Mouse (Mus musculus) liver, embryonic 12.5 days (tissue): ENCODE measurements around the gene Rassf5. TPM values are rescaled to one million over a fixed set of nuclear protein-coding genes. Genes with fewer than 3 reads are reported as not detected.
"Not testable (repeated sequence)": the region's sequence is repeated elsewhere in the genome, so short reads cannot be mapped to it uniquely, and the experiment has no call there.

Experiments
- ATAC-seq: fragments of 200-750 bp; cut with Nextera tagmentation; 2 replicates; pipeline ENCODE4 v1.8.0; 2017; ENCODE audit warnings: moderate number of reproducible peaks, mild to moderate bottlenecking, moderate library complexity
- H3K27ac ChIP-seq: fragments of 300-500 bp; sonication (generic); 2 replicates; pipeline ENCODE4 v1.5.1; 2016; ENCODE audit warnings: mild to moderate bottlenecking
- H3K27me3 ChIP-seq: fragments of 300-500 bp; sonication (generic); replicated peaks from 2 replicates; pipeline ENCODE4 v1.6.1; 2016; ENCODE audit warnings: mild to moderate bottlenecking, moderate library complexity
- H3K36me3 ChIP-seq: fragments of 300-500 bp; sonication (generic); 2 replicates; pipeline ENCODE4 v1.6.1; 2016; ENCODE audit warnings: mild to moderate bottlenecking, moderate library complexity
- H3K4me1 ChIP-seq: fragments of 300-500 bp; sonication (generic); 2 replicates; pipeline ENCODE4 v1.6.1; 2016
- H3K4me2 ChIP-seq: fragments of 300-500 bp; sonication (generic); 2 replicates; pipeline ENCODE4 v1.6.1; 2016; ENCODE audit warnings: mild to moderate bottlenecking, moderate library complexity
- H3K4me3 ChIP-seq: fragments of 300-500 bp; sonication (generic); 2 replicates; pipeline ENCODE4 v1.5.1; 2016; ENCODE audit warnings: mild to moderate bottlenecking, moderate library complexity
- H3K9ac ChIP-seq: fragments of 300-500 bp; sonication (generic); 2 replicates; pipeline ENCODE4 v1.6.1; 2016; ENCODE audit warnings: mild to moderate bottlenecking, moderate library complexity
- H3K9me3 ChIP-seq: fragments of 300-500 bp; sonication (generic); replicated peaks from 2 replicates; pipeline ENCODE4 v1.6.1; 2016; ENCODE audit warnings: mild to moderate bottlenecking, moderate library complexity
- WGBS: fragments of 180-500 bp; shearing (Covaris S2); methylation state at CpG from one replicate; pipeline ENCODE4 v1.1.7; 2016; ENCODE audit not compliant: insufficient replicate concordance; 5-methylcytosine and 5-hydroxymethylcytosine counted together
- polyA plus RNA-seq: library from polyadenylated mRNA; unstranded; fragments of >200 nt; fragmentation: Nextera tagmentation; extraction: Ambion mirVana; gene quantifications from 2 replicates; pipeline ENCODE4 v1.2.1, GENCODE M21; 2016

Gene Rassf5
- polyA plus RNA-seq, 1 experiment from 2014 or later = 3.9 TPM

GRCm38 (mm10) chr1:131173809-131174208 is 71.2 kb downstream of the Rassf5 start:
- no peaks in the 10 kb centered on the region for H3K9me3 ChIP-seq
- H3K27me3 ChIP-seq = no peaks in the 10 kb centered on the region
- peaks cover 97% of the 10 kb centered on the region for H3K36me3 ChIP-seq
- H3K4me2 ChIP-seq = no peak overlapping the region
- ATAC-seq = no peak
- WGBS = 62% methylated on average over 6 of the region's 6 CpGs
- no peak overlapping the region for H3K4me3 ChIP-seq
- peaks cover 5% of the 10 kb centered on the region; the same call in 1 of the 2 replicates for H3K4me1 ChIP-seq
- no peak overlapping the region for H3K9ac ChIP-seq
- no peak overlapping the region for H3K27ac ChIP-seq

GRCm38 (mm10) chr1:131173001-131173400 is 72.1 kb downstream of the Rassf5 start:
- Histone ChIP-seq H3K4me1 (peaks cover 5% of the 10 kb centered on the region; the same call in 1 of the 2 replicates), H3K27me3 (no peaks in the 10 kb centered on the region), H3K27ac (no peak overlapping the region), H3K9ac (no peak overlapping the region), H3K4me3 (no peak overlapping the region), H3K9me3 (no peaks in the 10 kb centered on the region), H3K36me3 (peaks cover 99% of the 10 kb centered on the region), H3K4me2 (no peak overlapping the region)
- 73% methylated on average over 7 of the region's 7 CpGs for WGBS
- no peak for ATAC-seq

GRCm38 (mm10) chr1:131167612-131168011 is 77.4 kb downstream of the Rassf5 start:
- Histone ChIP-seq H3K4me2 (no peak overlapping the region), H3K36me3 (peaks cover 99% of the 10 kb centered on the region), H3K4me3 (no peak overlapping the region), H3K4me1 (peaks cover 5% of the 10 kb centered on the region; the same call in 1 of the 2 replicates), H3K27ac (no peak overlapping the region), H3K9me3 (no peaks in the 10 kb centered on the region), H3K27me3 (no peaks in the 10 kb centered on the region), H3K9ac (no peak overlapping the region)
- no peak for ATAC-seq
- WGBS = 88% methylated on average over 10 of the region's 10 CpGs

GRCm38 (mm10) chr1:131164427-131164826 is 80.6 kb downstream of the Rassf5 start:
- Histone ChIP-seq H3K9ac (no peak overlapping the region), H3K27ac (no peak overlapping the region), H3K9me3 (no peaks in the 10 kb centered on the region), H3K4me3 (no peak overlapping the region), H3K4me2 (no peak overlapping the region), H3K4me1 (peaks cover 11% of the 10 kb centered on the region; the same call in 1 of the 2 replicates), H3K27me3 (no peaks in the 10 kb centered on the region), H3K36me3 (peaks cover 96% of the 10 kb centered on the region)
- WGBS = 77% methylated on average over 6 of the region's 6 CpGs
- no peak for ATAC-seq

GRCm38 (mm10) chr1:131161091-131161490 is 84.0 kb downstream of the Rassf5 start:
- no peaks in the 10 kb centered on the region for H3K9me3 ChIP-seq
- peak; percentile 60 for ATAC-seq
- 51% methylated on average over 11 of the region's 11 CpGs for WGBS
- H3K4me2 ChIP-seq = no peak overlapping the region
- no peaks in the 10 kb centered on the region for H3K27me3 ChIP-seq
- no peak overlapping the region for H3K27ac ChIP-seq
- no peak overlapping the region for H3K9ac ChIP-seq
- no peak overlapping the region for H3K4me3 ChIP-seq
- peaks cover 11% of the 10 kb centered on the region; the same call in 1 of the 2 replicates for H3K4me1 ChIP-seq
- peaks cover 85% of the 10 kb centered on the region for H3K36me3 ChIP-seq

GRCm38 (mm10) chr1:131159573-131160327 is 85.3 kb downstream of the Rassf5 start:
- H3K4me3 ChIP-seq, H3K9ac ChIP-seq, ATAC-seq, H3K27me3 ChIP-seq, H3K27ac ChIP-seq, H3K9me3 ChIP-seq, H3K4me2 ChIP-seq: not testable (repeated sequence)
- WGBS = 74% methylated on average over 3 of the region's 3 CpGs
- Histone ChIP-seq H3K36me3 (peaks cover 77% of the 10 kb centered on the region), H3K4me1 (peaks cover 15% of the 10 kb centered on the region; the same call in 1 of the 2 replicates)

GRCm38 (mm10) chr1:131155456-131155855 is 89.6 kb downstream of the Rassf5 start:
- Histone ChIP-seq H3K36me3 (peaks cover 37% of the 10 kb centered on the region), H3K4me1 (peaks cover 20% of the 10 kb centered on the region), H3K4me3 (no peak overlapping the region), H3K27ac (no peak overlapping the region), H3K9ac (no peak overlapping the region), H3K4me2 (no peak overlapping the region), H3K27me3 (no peaks in the 10 kb centered on the region), H3K9me3 (no peaks in the 10 kb centered on the region)
- no peak for ATAC-seq
- WGBS = 49% methylated on average over 2 of the region's 2 CpGs

GRCm38 (mm10) chr1:131153018-131153629 is 91.9 kb downstream of the Rassf5 start, which contains the start of gene Eif2d:
Gene Eif2d (plus strand): TSS chr1:131153181.
- peak within 1 kb of the TSS; percentile 49 for H3K27ac ChIP-seq
- peak; percentile 99 for ATAC-seq
- no peaks in the 10 kb centered on the region for H3K9me3 ChIP-seq
- peak within 1 kb of the TSS; percentile 76 for H3K9ac ChIP-seq
- WGBS = 2% methylated on average over 27 of the region's 27 CpGs
- peaks cover 17% of the 10 kb centered on the region for H3K4me1 ChIP-seq
- H3K27me3 ChIP-seq = no peaks in the 10 kb centered on the region
- H3K4me3 ChIP-seq = peak within 1 kb of the TSS; percentile 71
- H3K4me2 ChIP-seq = peak within 1 kb of the TSS; percentile 81
- H3K36me3 ChIP-seq = peaks cover 14% of the 10 kb centered on the region

- ATAC-seq = no peak
- WGBS = 61% methylated on average over 1 of the region's 1 CpGs
Observed at GRCm38 (mm10) chr1:131149496-131149895, 95.6 kb downstream of the Rassf5 start.

GRCm38 (mm10) chr1:131146181-131146614 is 98.9 kb downstream of the Rassf5 start:
- Histone ChIP-seq H3K4me1 (peaks cover 15% of the 10 kb centered on the region), H3K27ac (no peak overlapping the region), H3K36me3 (no peaks in the 10 kb centered on the region), H3K9me3 (no peaks in the 10 kb centered on the region), H3K4me2 (no peak overlapping the region), H3K9ac (no peak overlapping the region), H3K4me3 (no peak overlapping the region), H3K27me3 (no peaks in the 10 kb centered on the region)
- ATAC-seq = no peak
- 27% methylated on average over 3 of the region's 3 CpGs for WGBS

More at GRCm38 (mm10) chr1:131149496-131149895, 95.6 kb downstream of the Rassf5 start:
- H3K27ac ChIP-seq = no peak overlapping the region
- no peaks in the 10 kb centered on the region for H3K9me3 ChIP-seq
- H3K4me3 ChIP-seq = no peak overlapping the region
- H3K27me3 ChIP-seq = no peaks in the 10 kb centered on the region
- no peak overlapping the region for H3K4me2 ChIP-seq
- H3K9ac ChIP-seq = no peak overlapping the region
- peaks cover 16% of the 10 kb centered on the region for H3K4me1 ChIP-seq
- no peaks in the 10 kb centered on the region for H3K36me3 ChIP-seq

- 31% methylated on average over 3 of the region's 3 CpGs for WGBS
- H3K4me3 ChIP-seq, ATAC-seq, H3K27me3 ChIP-seq, H3K27ac ChIP-seq, H3K4me2 ChIP-seq, H3K9me3 ChIP-seq, H3K36me3 ChIP-seq, H3K9ac ChIP-seq: not testable (repeated sequence)
- H3K4me1 ChIP-seq = peaks cover 15% of the 10 kb centered on the region
Observed at GRCm38 (mm10) chr1:131145222-131145621, 99.8 kb downstream of the Rassf5 start.

GRCm38 (mm10) chr1:131142472-131142871 is 102.6 kb downstream of the Rassf5 start:
- no peak overlapping the region for H3K27ac ChIP-seq
- no peaks in the 10 kb centered on the region for H3K36me3 ChIP-seq
- no peak overlapping the region for H3K4me3 ChIP-seq
- H3K27me3 ChIP-seq = no peaks in the 10 kb centered on the region
- H3K9ac ChIP-seq = no peak overlapping the region
- no peak overlapping the region for H3K4me2 ChIP-seq
- ATAC-seq = no peak
- no peaks in the 10 kb centered on the region for H3K9me3 ChIP-seq
- 56% methylated on average over 1 of the region's 1 CpGs for WGBS
- peaks cover 29% of the 10 kb centered on the region for H3K4me1 ChIP-seq
